Mouse (Mus musculus) bone marrow, adult 2 months (tissue): ENCODE results near the gene Mttp. TPM values are rescaled to one million over a fixed set of nuclear protein-coding genes. Genes with fewer than 3 reads are reported as not detected.

ENCODE experiments used
- H3K27ac ChIP-seq: fragments of 200-500 bp; 2 replicates; pipeline ENCODE4 v1.5.1; 2012; ENCODE audit warnings: low read depth, mild to moderate bottlenecking, control low read depth, inconsistent platforms, low read length; ENCODE audit not compliant: control insufficient read depth, poor library complexity, insufficient read depth
- H3K4me1 ChIP-seq: fragments of 200-500 bp; 2 replicates; pipeline ENCODE4 v1.6.1; 2011; ENCODE audit warnings: low read length; ENCODE audit not compliant: control insufficient read depth, insufficient read depth
- H3K4me3 ChIP-seq: fragments of 200-500 bp; replicated peaks from 2 replicates; pipeline ENCODE3; 2011; ENCODE audit warnings: mild to moderate bottlenecking, low read depth, low read length, control low read depth; ENCODE audit not compliant: control insufficient read depth
- CTCF ChIP-seq: fragments of 200-500 bp; IDR thresholded peaks from 2 replicates; pipeline ENCODE4 v1.5.1; 2011; ENCODE audit warnings: low read length, control low read depth; ENCODE audit not compliant: control insufficient read depth, insufficient read depth
- POLR2A ChIP-seq: fragments of 200-500 bp; IDR thresholded peaks from 2 replicates; pipeline ENCODE4 v1.6.1; 2011; ENCODE audit warnings: low read depth, mild to moderate bottlenecking, control low read depth, low read length, borderline replicate concordance; ENCODE audit not compliant: control insufficient read depth
- WGBS: fragments of 180-500 bp; shearing (Covaris S2); methylation state at CpG from one replicate; pipeline ENCODE4 v1.1.7; 2018; 5-methylcytosine and 5-hydroxymethylcytosine counted together
- polyA plus RNA-seq: library from polyadenylated mRNA; stranded (reverse); fragments of >200 nt; gene quantifications from 2 replicates; pipeline ENCODE4 v1.2.4, GENCODE M21; 2011; ENCODE audit warnings: low replicate concordance; ENCODE audit not compliant: missing spikeins, insufficient read depth, insufficient read length

Mttp gene
- polyA plus RNA-seq, 1 experiment = 0.82 TPM

DNA sequence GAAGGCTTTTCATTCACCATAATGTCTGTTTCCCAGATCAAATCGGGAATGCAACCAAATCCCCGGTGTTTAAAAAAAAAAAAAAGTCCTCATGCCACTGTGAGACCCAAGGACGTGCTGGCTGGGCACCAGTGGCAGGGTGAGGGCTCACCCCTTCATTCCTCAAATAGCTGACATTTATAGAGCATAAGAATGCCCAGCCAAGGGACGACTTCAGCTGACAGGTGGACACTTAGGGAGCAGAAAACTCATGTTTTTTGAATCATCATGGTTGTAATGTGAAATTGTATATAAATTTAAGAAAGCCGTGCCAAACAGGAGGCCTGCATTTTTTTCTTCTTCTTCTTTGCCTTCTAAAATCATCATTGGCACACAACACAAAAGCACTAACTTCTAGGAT, 39.7 kb downstream of the Mttp start:
- TF ChIP-seq POLR2A (no peak), CTCF (no peak)
- WGBS = 72% methylated on average over 5 of the region's 5 CpGs
- no peaks in the 10 kb centered on the region; the same call in 1 of the 2 replicates for H3K4me1 ChIP-seq
- no peak overlapping the region for H3K27ac ChIP-seq
- H3K4me3 ChIP-seq = no peak overlapping the region

DNA sequence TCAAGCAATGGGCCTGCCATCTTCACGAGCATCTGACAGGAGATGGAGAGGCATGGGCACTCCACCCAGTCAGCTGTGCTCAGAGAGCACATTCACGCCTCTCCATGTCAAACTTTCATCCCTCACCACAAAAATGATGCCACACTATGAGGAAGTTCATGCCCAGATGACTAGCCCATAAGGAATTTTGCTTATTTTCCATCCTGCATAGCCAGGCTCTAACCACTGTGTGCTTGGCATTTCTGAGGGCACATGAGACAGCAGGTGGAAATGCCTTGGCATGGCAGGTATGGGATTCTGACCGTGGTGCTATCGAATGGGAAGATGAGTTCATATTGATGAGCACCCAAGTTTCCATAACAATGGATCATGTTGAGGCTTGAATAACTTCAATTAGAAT, 41.1 kb downstream of the Mttp start:
- no peak overlapping the region for H3K4me3 ChIP-seq
- TF ChIP-seq POLR2A = no peak
- TF ChIP-seq CTCF = no peak
- no peak overlapping the region for H3K27ac ChIP-seq
- WGBS = 85% methylated on average over 4 of the region's 4 CpGs
- no peaks in the 10 kb centered on the region; the same call in 1 of the 2 replicates for H3K4me1 ChIP-seq

DNA sequence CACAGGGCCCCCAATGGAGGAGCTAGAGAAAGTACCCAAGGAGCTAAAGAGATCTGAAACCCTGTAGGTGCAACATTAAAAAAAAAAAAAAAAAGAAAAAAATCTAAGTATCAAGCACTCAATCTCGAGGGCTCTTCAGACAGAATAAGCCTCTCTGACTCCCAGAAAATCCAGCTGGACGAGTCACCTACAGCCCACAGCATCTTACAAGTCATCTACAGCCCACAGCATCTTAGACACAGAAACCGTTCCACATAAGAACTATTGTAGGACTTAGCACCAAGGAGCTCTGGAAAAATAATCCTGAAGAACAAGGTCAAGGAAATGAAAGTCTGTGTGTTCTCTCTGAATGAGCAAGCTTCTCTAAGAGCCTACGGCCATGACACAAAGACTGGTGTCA, 42.8 kb downstream of the Mttp start:
- H3K27ac ChIP-seq = no peak overlapping the region
- no peaks in the 10 kb centered on the region; the same call in 1 of the 2 replicates for H3K4me1 ChIP-seq
- H3K4me3 ChIP-seq = no peak overlapping the region
- TF ChIP-seq POLR2A = no peak
- 81% methylated on average over 4 of the region's 4 CpGs for WGBS

DNA sequence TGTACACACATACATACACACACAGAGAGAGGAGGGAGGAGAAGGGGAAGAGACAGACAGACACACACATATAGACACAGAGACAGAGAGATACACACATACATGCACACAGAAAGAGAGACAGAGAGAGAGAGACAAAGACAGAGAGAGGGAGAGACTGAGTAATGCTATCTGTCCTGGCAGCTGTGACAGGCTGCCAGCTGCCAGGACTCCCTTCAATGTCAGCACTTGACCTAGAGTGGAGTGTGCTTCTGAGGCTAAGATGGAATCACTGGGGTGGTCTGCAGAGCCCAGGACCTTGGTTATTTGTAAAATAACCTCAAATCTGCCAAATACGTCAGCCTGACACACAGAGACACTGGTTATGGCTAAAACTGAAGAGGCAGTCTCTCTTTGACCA, 47.0 kb downstream of the Mttp start:
- WGBS = 74% methylated on average over 1 of the region's 1 CpGs
- Histone ChIP-seq H3K27ac (no peak overlapping the region), H3K4me3 (no peak overlapping the region), H3K4me1 (no peaks in the 10 kb centered on the region)
- TF ChIP-seq CTCF (no peak), POLR2A (no peak)

DNA sequence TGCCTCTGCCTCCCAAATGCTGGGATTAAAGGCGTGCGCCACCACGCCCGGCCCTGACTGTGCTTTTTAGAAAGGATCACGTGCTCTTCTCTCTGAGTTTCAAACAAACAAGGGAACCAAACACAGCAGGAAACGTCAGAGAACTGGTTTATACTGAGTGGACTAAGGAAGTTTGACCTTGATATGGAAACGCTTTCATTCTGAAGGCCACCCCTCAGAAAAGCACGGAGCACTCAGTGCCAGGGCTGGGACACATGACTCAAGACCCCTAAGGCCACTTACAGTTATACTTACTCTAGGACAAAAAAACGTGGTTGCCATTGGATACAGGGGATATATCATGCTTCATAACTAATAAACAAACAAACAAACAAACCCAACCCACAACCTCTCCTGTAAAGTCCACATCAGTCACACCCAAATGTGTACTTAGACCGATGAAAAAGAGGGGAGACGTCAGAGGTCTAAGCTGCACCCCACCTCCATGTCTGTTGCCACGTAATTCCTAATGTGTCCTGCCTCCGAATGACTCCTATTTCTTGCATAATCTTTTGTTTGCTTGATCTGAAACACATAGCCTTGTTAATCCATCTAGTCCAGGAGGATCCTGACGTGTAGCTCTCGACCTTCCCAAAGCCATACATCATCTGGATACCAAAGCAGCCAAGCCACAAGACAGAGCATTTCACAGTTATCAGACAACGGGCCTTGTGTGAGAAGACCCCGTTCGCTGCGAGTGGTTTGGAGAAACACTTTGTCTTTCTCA, 48.3 kb downstream of the Mttp start:
- WGBS = 81% methylated on average over 19 of the region's 19 CpGs
- H3K4me1 ChIP-seq = no peaks in the 10 kb centered on the region
- no peak overlapping the region for H3K27ac ChIP-seq
- H3K4me3 ChIP-seq = no peak overlapping the region
- no peak for TF ChIP-seq CTCF
- TF ChIP-seq POLR2A = no peak

DNA sequence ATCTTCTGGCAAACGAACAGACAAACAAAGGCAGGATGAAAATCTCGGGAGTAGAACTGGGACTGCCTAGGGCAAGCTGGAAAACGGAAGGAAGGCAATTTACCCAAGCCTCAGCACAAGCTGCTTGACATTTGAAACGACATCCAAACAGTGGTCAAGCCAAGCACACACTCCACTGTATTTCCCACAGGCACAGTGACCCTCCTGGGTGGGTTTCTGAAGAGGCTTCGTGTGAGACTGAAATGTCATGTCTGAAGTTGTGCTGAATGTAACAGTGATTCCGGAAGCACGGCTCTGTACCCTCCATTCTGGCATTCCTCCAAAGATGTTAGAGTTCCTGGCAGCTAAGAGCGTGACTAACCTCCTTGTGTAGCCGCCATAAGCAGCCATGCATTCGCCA, 49.0 kb downstream of the Mttp start:
- H3K4me3 ChIP-seq = no peak overlapping the region
- TF ChIP-seq POLR2A = no peak
- no peak for TF ChIP-seq CTCF
- H3K27ac ChIP-seq = no peak overlapping the region
- no peaks in the 10 kb centered on the region for H3K4me1 ChIP-seq
- 80% methylated on average over 10 of the region's 10 CpGs for WGBS

DNA sequence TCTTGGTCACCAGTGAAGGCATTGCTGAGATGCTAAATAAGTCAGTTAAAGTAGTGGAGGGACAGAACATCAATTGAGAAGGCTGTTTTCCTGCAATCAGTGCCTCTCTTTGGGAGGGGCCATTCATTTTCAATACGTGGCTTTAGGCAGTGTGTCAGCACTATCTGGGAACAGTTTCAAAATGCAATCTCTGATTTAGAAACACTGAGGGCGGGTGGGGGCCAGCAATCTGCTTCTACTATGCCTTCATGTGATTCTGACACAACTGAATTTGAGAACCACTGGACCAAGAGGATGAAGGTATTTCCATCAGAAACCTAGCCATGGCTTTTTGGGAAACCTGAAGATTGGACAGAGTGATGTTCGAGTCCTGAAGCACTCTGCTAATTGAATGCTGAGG, 49.5 kb downstream of the Mttp start:
- H3K27ac ChIP-seq = no peak overlapping the region
- H3K4me3 ChIP-seq = no peak overlapping the region
- 62% methylated on average over 3 of the region's 3 CpGs for WGBS
- H3K4me1 ChIP-seq = no peaks in the 10 kb centered on the region
- TF ChIP-seq POLR2A (no peak), CTCF (no peak)

DNA sequence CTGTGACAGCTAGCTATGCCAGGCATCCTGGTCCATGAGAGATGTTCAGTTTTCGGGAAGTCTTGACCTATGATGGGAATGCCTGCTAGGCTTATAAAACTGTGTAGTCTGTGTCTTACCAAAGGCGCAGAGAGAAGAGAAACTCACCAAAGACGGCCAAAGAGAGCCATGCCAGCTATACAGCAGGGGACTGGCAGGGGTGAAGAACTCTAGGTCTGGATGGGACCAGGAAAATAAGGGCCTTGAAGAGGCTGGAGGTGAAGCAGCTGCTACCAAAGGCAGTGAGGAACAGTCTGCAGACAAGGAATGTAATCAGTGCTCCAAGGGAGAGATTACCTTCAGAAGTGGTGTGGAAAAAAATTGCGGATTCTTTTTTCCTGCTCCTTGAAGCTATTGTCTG, 60.9 kb downstream of the Mttp start:
- H3K27ac ChIP-seq = no peak overlapping the region
- WGBS = 83% methylated on average over 4 of the region's 4 CpGs
- TF ChIP-seq POLR2A = no peak
- no peak for TF ChIP-seq CTCF
- no peaks in the 10 kb centered on the region for H3K4me1 ChIP-seq
- H3K4me3 ChIP-seq = no peak overlapping the region
